Mouse (Mus musculus) spleen, postnatal 36 days (tissue): Measurements from ENCODE around the gene Pakap.
"Not testable (repeated sequence)": the region's sequence is repeated elsewhere in the genome, so short reads cannot be mapped to it uniquely, and the experiment has no call there.

Experiments
- DNase-seq, 2 experiments: peaks; one replicate each; pipeline ENCODE4 v3.0.0; 2022; ENCODE audit warnings: low spot score in 2 of 2, mixed read lengths in 1 of 2

The Pakap gene

DNA sequence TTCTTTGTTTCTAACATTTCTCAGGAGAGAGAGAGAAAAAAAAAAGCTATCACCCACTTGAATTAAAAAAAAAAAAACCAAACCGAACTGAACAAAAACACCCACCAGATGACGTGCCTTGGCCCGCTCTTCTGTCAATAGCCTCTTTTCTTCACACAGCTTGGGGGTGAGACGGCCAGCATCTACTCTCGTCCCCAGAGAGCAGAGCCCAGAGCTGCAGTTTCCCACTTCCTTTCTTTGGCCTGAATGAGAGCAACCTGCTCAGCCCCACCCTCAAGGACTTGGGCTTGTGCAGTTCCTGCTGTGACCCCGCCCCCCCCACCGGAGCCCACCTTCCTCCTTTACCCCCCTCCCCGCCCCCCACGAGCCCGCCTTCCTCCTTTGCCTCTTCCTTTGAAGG is 299.5 kb downstream of the Pakap start:
- DNase-seq: peak; percentile 73 to 77

DNA sequence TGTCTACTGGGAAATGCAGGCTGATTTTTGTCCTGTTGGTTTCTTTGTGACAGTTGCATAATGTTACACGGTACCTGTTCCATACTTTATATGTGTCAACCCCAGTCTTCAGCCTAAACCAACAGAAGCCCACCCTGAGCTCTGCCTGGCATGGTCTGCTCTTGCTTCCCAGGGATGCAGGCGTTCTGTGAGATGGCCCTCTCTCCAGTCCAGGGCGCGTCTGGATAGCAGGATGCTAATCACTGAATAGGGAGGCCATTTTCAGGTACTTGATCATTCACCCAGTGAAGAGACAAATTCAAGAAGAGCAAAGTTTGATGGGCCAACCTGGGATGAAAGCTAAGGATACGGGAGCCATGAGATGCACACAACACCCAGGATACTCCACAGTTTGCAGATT is 311.2 kb downstream of the Pakap start:
- DNase-seq: no peak

DNA sequence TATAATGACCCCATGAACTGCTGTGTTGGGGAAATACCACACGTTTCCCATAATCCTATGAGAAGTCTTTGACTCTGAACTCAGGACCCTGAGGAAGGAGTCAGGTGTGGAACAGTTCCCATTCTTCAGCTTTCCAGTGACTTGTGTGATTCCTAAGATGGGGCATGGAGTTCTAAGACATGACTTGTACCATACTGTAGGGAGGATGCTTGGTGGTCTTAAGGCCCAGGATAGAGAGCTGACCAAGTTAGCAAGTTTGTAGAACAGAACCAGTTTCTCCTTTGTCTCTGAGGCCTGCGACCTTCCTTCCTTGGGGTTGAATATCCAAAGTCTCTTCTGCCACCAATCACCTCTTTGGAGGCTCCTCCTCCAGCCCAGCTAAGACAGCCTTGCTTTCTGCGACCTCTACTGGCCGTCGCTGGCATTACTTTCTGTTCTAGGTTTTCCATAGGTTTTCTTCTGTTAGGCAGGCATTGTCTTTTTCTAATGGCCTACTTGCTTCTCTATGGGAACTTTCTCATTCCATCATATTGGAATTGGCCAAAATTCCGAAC is 311.9 kb downstream of the Pakap start:
- peak; percentile 65 to 69 for DNase-seq

DNA sequence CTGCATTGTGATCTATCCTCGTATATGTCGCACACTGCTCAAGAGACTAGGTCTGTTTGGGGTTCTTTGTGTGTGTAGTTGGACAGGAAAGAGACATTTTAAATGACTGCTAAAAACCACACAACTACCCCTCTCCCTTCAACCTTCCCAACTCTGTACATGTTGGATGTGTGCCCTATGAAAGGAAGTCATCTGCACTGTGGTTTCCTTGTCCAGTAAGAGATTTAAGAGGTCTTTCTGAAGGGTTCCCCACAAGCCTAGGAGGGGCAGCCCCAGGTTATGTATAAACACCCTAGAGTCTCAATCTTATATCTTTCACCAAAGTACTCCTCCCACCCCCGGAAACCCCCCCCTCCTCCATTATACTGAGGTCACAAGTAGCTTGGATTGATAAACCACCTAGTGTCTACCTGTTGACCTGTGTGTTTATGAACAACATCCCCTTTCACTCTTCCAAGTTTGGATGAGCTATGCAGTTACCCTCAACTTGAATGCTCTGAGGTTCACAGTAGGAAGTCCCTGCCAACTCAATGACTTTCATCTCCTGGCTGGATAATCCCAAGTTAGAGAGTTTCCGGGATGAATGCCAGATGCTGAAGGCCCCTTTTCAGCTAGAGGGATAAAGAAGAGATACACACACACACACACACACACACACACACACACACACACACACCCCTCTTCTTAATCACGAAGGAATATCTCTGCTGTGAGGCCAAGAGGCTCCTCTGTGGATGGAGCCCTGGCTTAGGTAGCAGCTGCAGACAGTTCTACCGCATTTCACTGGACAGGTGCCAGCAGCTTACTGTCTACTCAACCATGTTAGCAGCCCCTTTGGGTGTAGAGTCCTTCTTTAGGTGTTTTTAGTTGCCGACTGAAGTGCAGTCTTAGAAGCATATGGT is 315.8 kb downstream of the Pakap start:
- DNase-seq: peak in 1 of 2 experiments; percentile 21

- DNase-seq: no peak
These were observed 316.5 kb downstream of the Pakap start for GRCm38 (mm10) chr4:57884511-57884910.

DNA sequence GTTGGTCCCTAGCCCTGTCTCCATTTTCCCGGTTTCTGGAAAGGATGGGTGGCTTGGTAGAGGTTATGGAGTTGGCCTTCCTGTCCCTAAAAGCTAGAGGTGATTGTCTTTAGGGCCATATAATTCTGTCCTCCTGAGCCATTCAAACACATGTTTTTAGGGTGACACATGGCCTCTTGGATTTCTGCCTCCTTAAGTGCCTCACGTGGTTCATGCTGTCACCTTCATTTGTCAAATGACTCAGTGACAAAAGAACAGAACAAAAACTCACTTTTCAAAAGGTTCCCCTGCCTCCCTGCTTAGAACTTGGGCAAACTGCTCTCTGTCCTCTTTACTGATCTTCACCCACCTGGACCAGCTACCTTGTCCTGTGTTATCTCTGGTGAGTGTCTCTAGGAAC is 317.2 kb downstream of the Pakap start:
- DNase-seq: no peak

GRCm38 (mm10) chr4:57886066-57886887 is 318.3 kb downstream of the Pakap start:
- peak in 1 of 2 experiments; percentile 19 for DNase-seq

DNA sequence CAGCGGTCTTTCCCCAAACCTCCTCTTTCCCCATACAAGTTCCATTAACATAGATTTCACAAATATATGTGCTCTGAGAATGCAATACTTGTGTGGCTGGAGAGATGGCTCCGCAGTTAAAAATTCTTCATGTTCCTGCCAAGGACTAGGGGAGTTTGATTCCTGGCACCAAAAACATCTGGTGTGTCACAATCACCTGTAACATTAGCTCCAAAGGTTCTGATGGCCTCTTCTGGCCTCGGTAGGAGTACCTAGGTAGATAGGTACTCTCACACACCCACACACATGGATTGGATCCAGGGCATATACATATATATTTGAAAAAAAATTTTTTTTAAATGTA is 318.9 kb downstream of the Pakap start:
- no peak for DNase-seq

GRCm38 (mm10) chr4:57888246-57888645 is 320.3 kb downstream of the Pakap start:
- DNase-seq: no peak

DNA sequence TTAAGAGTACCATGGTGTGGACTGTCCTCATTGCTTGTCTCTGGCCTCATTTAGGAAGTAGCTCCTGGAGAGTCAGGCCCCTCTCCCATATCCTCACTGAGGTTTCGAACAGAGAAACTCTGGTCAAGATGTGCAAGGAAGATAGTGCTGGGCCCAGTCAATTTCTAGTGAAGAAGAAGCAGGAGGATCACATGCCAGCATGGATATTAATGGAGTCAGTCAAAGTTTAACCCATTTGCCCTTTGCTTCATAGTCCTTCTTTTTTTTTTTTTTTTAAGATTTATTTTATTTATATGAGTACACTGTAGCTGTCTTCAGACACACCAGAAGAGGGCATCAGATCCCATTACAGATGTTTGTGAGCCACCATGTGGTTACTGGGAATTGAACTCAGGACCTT is 321.0 kb downstream of the Pakap start:
- DNase-seq: not testable (repeated sequence)

GRCm38 (mm10) chr4:57889773-57890172 is 321.8 kb downstream of the Pakap start:
- no peak for DNase-seq

DNA sequence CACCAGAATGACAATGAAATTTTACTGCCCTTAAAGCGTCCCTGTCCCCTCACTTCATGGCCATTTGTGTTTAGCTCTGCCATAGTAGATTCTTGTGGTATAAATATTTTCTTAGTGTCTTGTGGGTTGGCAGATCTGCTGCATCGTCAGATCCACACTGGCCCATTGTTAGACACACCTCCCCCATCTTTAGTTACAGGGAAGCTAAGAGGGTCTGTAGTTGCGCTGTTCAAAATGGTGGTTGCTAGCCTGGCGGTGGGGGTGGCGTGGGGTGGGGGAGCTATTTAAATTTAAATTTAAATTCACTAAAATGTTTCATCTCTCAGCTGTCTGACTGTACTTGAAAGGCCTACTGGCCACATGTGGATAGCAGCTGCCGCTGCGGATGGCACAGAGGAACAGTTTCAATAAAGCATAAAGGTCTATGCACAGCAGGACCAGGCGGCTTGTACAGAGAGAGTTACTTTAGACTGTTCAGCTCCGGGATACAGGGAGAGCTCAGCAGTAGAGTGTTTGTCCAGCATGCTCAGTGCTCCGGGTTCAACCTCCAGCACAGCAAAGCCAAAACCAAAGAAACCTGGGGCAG is 324.1 kb downstream of the Pakap start:
- DNase-seq: no peak

DNA sequence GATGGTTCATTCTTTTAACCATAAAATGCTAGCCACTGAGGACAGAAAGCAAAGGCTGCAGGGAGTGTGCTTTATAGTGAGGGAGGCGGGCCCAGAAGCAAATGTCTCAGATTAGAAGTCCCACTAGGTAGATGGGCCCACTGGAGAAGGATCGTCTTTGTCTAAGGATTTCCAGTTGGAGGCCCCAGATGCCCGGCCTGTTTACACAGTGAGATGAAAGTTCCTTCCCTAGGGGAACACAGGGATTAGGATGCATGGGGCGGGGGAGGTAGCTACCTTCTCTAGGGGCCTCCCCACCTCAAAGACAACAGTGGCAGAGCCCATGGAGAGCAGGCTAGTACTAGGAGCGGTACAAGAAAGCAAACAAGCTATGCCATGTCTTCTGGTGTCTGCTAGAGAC is 327.2 kb downstream of the Pakap start:
- DNase-seq: no peak

DNA sequence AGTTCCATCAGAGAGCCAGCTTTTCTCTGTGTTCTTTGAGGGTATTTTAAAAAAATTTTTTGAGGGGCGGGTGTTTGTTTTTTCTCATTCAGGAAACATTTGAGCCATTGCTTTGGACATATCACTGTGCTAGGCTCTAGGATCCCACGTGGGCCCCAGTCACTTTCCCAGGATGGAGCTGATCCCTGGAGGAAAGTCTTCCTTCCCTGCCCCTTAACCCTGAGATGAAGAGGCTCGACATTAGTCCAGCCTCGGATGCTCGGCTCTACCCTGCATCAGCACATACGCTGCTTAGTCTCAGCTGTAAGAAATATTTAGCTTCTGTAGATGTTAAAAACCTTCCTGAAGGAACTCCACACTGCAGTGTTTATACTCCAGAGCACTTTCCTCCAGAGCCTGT is 327.9 kb downstream of the Pakap start:
- DNase-seq: no peak

DNA sequence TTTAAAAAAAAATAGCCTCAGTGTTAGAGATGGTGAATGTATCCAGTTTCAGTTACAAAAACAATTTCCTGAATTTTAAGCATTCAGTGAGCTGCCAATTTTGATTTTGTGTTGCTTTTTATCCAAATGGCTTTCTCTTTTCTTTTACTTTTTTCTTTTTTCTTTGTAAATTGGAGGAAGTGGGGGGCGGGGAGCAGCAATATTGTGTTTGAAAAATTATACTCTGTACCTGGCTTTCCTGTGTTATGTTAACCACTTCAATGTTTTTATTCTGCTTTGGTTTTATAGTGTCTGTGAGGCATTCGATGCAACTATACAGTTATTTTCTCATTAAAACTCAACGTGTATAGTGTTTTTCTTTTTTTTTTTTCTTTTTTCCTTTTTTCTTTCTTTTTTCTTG is 328.7 kb downstream of the Pakap start:
- no peak for DNase-seq

- DNase-seq: peak; percentile 11 to 19
These were observed 333.2 kb downstream of the Pakap start for GRCm38 (mm10) chr4:57901210-57901609.

DNA sequence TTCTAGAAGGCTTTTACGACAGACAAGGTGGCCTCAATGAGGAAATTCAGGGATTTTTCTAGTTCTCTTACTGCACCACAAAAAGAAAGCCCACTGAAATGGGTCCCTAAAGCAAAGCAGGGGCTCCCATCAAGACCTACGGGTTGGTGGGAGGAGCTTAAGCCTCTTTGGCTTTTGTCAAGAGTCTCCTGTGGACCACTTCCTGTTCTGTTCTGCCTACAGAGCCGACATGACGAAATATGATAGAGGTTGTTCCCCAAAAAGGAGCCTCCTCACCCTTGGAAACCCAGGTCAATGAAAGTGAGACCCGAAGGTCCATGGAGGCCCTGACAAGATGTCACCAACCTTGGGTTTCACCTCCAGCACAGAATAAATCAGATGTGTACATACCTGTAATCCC is 334.6 kb downstream of the Pakap start:
- no peak for DNase-seq

- peak; percentile 38 to 48 for DNase-seq
These were observed 336.2 kb downstream of the Pakap start for GRCm38 (mm10) chr4:57904211-57904610.

DNA sequence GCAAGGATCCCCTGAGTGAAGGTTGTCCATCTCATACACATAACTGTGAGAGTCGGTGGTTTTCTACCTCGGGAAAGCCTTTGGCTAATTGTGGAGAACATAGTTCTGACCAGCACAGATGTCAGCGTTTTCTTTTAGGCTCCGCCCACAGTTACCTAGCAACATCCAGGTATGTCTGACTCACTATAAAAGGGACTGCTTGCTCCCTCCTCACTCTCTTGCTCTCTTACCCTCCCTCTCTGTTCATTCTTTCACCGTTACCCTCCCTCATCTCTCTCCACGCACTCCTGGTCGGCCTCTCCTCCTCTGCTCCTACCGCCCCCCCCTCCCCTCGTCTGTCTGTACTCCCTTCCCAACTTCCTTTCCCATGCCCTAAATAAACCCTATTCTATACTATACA is 336.7 kb downstream of the Pakap start:
- no peak for DNase-seq

GRCm38 (mm10) chr4:57906708-57907107 is 338.7 kb downstream of the Pakap start:
- no peak for DNase-seq

DNA sequence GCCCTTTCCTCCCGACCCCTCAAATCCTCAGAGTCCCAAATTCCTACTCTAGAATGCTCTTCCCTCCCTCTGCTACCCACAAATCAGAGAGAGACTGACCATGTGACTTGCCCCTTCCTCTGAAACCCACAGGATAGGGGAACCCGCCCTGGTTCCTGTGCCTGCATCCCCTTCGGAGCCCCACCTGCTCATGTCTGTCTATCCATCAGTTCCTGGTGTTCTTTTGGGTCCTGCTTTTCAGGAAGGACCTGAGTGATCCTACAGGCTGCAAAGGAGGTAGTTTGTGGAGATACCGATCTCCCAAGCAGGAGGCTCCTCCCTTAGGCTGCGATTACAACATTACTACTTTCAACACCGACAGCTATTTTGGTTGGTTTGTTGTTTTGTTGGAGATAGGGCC is 340.9 kb downstream of the Pakap start:
- no peak for DNase-seq

DNA sequence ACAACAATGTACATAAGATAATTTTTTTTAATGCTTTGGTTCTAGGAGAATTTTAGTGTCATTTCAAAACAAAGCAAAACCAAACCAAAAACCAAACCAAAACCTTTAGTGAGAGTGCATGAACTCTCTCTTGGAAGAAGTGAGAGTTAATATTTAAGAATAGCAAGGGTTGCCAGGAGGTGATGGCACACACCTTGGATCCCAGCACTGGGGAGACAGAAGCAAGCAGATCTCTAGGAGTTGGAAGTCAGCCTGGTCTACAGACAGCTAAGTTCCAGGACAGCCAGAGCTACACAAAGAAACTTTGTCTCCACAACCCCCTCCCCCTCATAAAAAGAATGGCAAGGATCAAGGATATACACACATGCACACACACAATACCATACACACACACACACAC is 345.0 kb downstream of the Pakap start:
- DNase-seq: no peak
